9 mouse cellular contexts compared by ENCODE assay signal in the genomic region with DNA sequence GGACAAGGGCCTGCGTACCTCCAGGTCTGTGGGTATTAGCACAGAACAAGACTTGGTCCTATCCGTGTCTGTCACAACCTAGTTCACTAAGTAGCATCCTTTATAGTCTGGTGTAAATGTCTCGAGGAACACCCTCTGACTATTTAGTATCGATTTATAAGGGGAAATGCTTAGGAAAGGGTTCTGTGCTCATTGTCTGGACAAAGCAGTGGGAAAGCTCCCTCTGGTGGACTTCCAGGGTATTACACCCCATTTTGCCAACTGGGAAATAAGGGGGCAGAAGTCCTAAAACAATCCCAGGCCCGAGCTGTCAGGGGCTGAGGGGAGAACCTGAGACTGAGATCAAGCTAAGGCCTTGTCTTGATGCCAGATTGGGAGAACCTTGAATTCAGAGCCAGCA. TPM values are rescaled to one million over a fixed set of nuclear protein-coding genes. Genes with fewer than 3 reads are reported as not detected.
DNase-seq lines count a peak whose midpoint lies in the region; ATAC-seq and TF ChIP-seq lines count a peak whose summit lies in the region.
"Had no signal": no experiment of that assay in that cellular context is flagged by ENCODE, and none has a peak within 500 bp of the region (broad histone marks: within the 10 kb centered on the region; RNA-seq: fewer than 3 reads in every experiment).

No protein-coding gene starts in this region.

- no peak overlapping the region for H3K4me3 ChIP-seq in forebrain, embryonic 13.5 days
- no peak overlapping the region for H3K4me3 ChIP-seq in hindbrain, postnatal 0 days (ENCODE audit: low read length)
- no peak overlapping the region for H3K4me3 ChIP-seq in limb, embryonic 10.5 days
- H3K4me3 ChIP-seq: embryonic facial prominence, embryonic 15.5 days had no signal

- peak; percentile 66 to 83 for DNase-seq in left cerebral cortex, adult 18-20 months (ENCODE audit: low spot score in 2 of 2)
- no peak for DNase-seq in left cerebral cortex, adult 11 months (ENCODE audit: low spot score)
- peak; percentile 74 for DNase-seq in c-Kit-positive CD71-positive TER-119-positive erythroid progenitor cells, embryonic 14.5 days (ENCODE audit: low spot score)
- peak; percentile 88 for DNase-seq in hindbrain, postnatal 0 days (ENCODE audit: low spot score)
- DNase-seq in limb, embryonic 10.5 days (ENCODE audit: low spot score), result peak; percentile 87
- peak; percentile 85 for DNase-seq in naive thymus-derived CD4-positive, alpha-beta T cell, adult 2 months (ENCODE audit: low read depth)
- DNase-seq in splenic B cell, adult 2 months (ENCODE audit: low read depth, low spot score), result peak; percentile 78

- ATAC-seq in forebrain, embryonic 13.5 days, result peak; percentile 24; the same call in 1 of the 2 replicates
- peak; percentile 50; the same call in 1 of the 2 replicates for ATAC-seq in hindbrain, postnatal 0 days

- H3K4me2 ChIP-seq in forebrain, embryonic 13.5 days, result no peak overlapping the region
- no peak overlapping the region for H3K4me2 ChIP-seq in hindbrain, postnatal 0 days (ENCODE audit: low read depth, low read length)
- H3K4me2 ChIP-seq: embryonic facial prominence, embryonic 15.5 days had no signal

- 24% methylated on average over 5 of the region's 5 CpGs for WGBS in forebrain, embryonic 13.5 days
- WGBS in hindbrain, postnatal 0 days, result 23% methylated on average over 5 of the region's 5 CpGs
- WGBS in limb, embryonic 10.5 days, result 32% methylated on average over 5 of the region's 5 CpGs

- peak; percentile 99 for TF ChIP-seq CTCF in hindbrain, postnatal 0 days (IDR thresholded peaks at IDR 0.05; ENCODE audit: low read depth)

- H3K4me1 ChIP-seq in forebrain, embryonic 13.5 days, result no peaks in the 10 kb centered on the region
- no peaks in the 10 kb centered on the region for H3K4me1 ChIP-seq in hindbrain, postnatal 0 days (ENCODE audit: insufficient read depth, low read length)
- H3K4me1 ChIP-seq in limb, embryonic 10.5 days, result no peaks in the 10 kb centered on the region

- H3K9ac ChIP-seq in forebrain, embryonic 13.5 days, result no peak overlapping the region
- H3K9ac ChIP-seq in hindbrain, postnatal 0 days (replicated peaks; ENCODE audit: low read length), result no peak overlapping the region
- H3K9ac ChIP-seq: embryonic facial prominence, embryonic 15.5 days had no signal

- peaks cover 3% of the 10 kb centered on the region; the same call in 1 of the 2 replicates for H3K27me3 ChIP-seq in forebrain, embryonic 13.5 days
- H3K27me3 ChIP-seq in hindbrain, postnatal 0 days (ENCODE audit: insufficient read depth, low read length), result no peaks in the 10 kb centered on the region
- H3K27me3 ChIP-seq in limb, embryonic 10.5 days (ENCODE audit: low read depth, poor library complexity, severe bottlenecking), result no peaks in the 10 kb centered on the region
- no peaks in the 10 kb centered on the region for H3K27me3 ChIP-seq in splenic B cell, adult 2 months (ENCODE audit: control insufficient read depth, insufficient read depth, low read length, poor library complexity, severe bottlenecking)
- H3K27me3 ChIP-seq: embryonic facial prominence, embryonic 15.5 days had no signal

- H3K9me3 ChIP-seq in forebrain, embryonic 13.5 days (replicated peaks), result no peaks in the 10 kb centered on the region
- H3K9me3 ChIP-seq in hindbrain, postnatal 0 days (ENCODE audit: low read length), result no peaks in the 10 kb centered on the region
- no peaks in the 10 kb centered on the region for H3K9me3 ChIP-seq in limb, embryonic 10.5 days (replicated peaks)
- H3K9me3 ChIP-seq: embryonic facial prominence, embryonic 15.5 days had no signal

- H3K36me3 ChIP-seq in forebrain, embryonic 13.5 days (ENCODE audit: poor library complexity, severe bottlenecking), result peaks cover 35% of the 10 kb centered on the region
- H3K36me3 ChIP-seq in hindbrain, postnatal 0 days (ENCODE audit: insufficient read depth, low read length), result peaks cover 11% of the 10 kb centered on the region; the same call in 1 of the 2 replicates
- H3K36me3 ChIP-seq in limb, embryonic 10.5 days, result peaks cover 37% of the 10 kb centered on the region
- no peaks in the 10 kb centered on the region; the same call in 1 of the 2 replicates for H3K36me3 ChIP-seq in splenic B cell, adult 2 months (ENCODE audit: control insufficient read depth, insufficient read depth, low read length, poor library complexity, severe bottlenecking)

- no peak overlapping the region for H3K27ac ChIP-seq in forebrain, embryonic 13.5 days
- H3K27ac ChIP-seq in hindbrain, postnatal 0 days, result no peak overlapping the region
- no peak overlapping the region for H3K27ac ChIP-seq in limb, embryonic 10.5 days
- H3K27ac ChIP-seq: embryonic facial prominence, embryonic 15.5 days had no signal

RNA-seq across cellular contexts. Expression of a gene that starts 10.3 kb away (rescaled TPM):
- 100 to 1,000 TPM in 1 of 2 experiments, 10 to 100 TPM in 1; 88.7 to 103 TPM for total RNA-seq in left cerebral cortex, adult 18-20 months (2021)
- polyA plus RNA-seq in forebrain, embryonic 13.5 days (2015; fragmentation: Nextera tagmentation; extraction: Ambion mirVana), result 183 and 199 TPM in 2 replicates
- total RNA-seq in hindbrain, postnatal 0 days (2014; rRNA removed), result 193 and 194 TPM in 2 replicates
- 203 and 208 TPM in 2 replicates for polyA plus RNA-seq in hindbrain, postnatal 0 days (2015; fragmentation: Nextera tagmentation; extraction: Ambion mirVana)
- polyA plus RNA-seq in limb, embryonic 10.5 days (2016; fragmentation: Nextera tagmentation; extraction: Ambion mirVana), result 127 and 130 TPM in 2 replicates

RNA-seq across cellular contexts. Expression of a gene that starts 10.3 kb away (rescaled TPM):
- total RNA-seq in left cerebral cortex, adult 18-20 months (2021), result 1 to 10 TPM; 5.9 to 9.8 TPM
- 4.2 and 5.5 TPM in 2 replicates for polyA plus RNA-seq in forebrain, embryonic 13.5 days (2015; fragmentation: Nextera tagmentation; extraction: Ambion mirVana)
- total RNA-seq in hindbrain, postnatal 0 days (2014; rRNA removed), result 3.3 and 5.5 TPM in 2 replicates
- polyA plus RNA-seq in hindbrain, postnatal 0 days (2015; fragmentation: Nextera tagmentation; extraction: Ambion mirVana), result 8.0 and 8.3 TPM in 2 replicates
- 3.1 and 6.2 TPM in 2 replicates for polyA plus RNA-seq in limb, embryonic 10.5 days (2016; fragmentation: Nextera tagmentation; extraction: Ambion mirVana)

RNA-seq across cellular contexts. Expression of a gene that starts 16.2 kb away (rescaled TPM):
- total RNA-seq in left cerebral cortex, adult 18-20 months (2021), result not detected
- not detected in 2 replicates for polyA plus RNA-seq in forebrain, embryonic 13.5 days (2015; fragmentation: Nextera tagmentation; extraction: Ambion mirVana)
- 1.2 and 1.8 TPM in 2 replicates for total RNA-seq in hindbrain, postnatal 0 days (2014; rRNA removed)
- polyA plus RNA-seq in hindbrain, postnatal 0 days (2015; fragmentation: Nextera tagmentation; extraction: Ambion mirVana), result 0.84 and 1.0 TPM in 2 replicates
- 7.8 and 8.4 TPM in 2 replicates for polyA plus RNA-seq in limb, embryonic 10.5 days (2016; fragmentation: Nextera tagmentation; extraction: Ambion mirVana)

RNA-seq across cellular contexts. Expression of a gene that starts 22.4 kb away (rescaled TPM):
- 10 to 100 TPM; 94.7 to 98.6 TPM for total RNA-seq in left cerebral cortex, adult 18-20 months (2021)
- polyA plus RNA-seq in forebrain, embryonic 13.5 days (2015; fragmentation: Nextera tagmentation; extraction: Ambion mirVana), result 38.8 and 41.8 TPM in 2 replicates
- 56.1 and 91.8 TPM in 2 replicates for total RNA-seq in hindbrain, postnatal 0 days (2014; rRNA removed)
- 52.9 and 56.3 TPM in 2 replicates for polyA plus RNA-seq in hindbrain, postnatal 0 days (2015; fragmentation: Nextera tagmentation; extraction: Ambion mirVana)
- polyA plus RNA-seq in limb, embryonic 10.5 days (2016; fragmentation: Nextera tagmentation; extraction: Ambion mirVana), result 33.6 and 34.7 TPM in 2 replicates

RNA-seq across cellular contexts. Expression of a gene that starts 33.7 kb away (rescaled TPM):
- total RNA-seq in left cerebral cortex, adult 18-20 months (2021), result 10 to 100 TPM; 79.4 to 82.0 TPM
- 1.4 and 2.3 TPM in 2 replicates for polyA plus RNA-seq in forebrain, embryonic 13.5 days (2015; fragmentation: Nextera tagmentation; extraction: Ambion mirVana)
- 19.4 and 21.2 TPM in 2 replicates for total RNA-seq in hindbrain, postnatal 0 days (2014; rRNA removed)
- 13.4 and 15.8 TPM in 2 replicates for polyA plus RNA-seq in hindbrain, postnatal 0 days (2015; fragmentation: Nextera tagmentation; extraction: Ambion mirVana)
- polyA plus RNA-seq in limb, embryonic 10.5 days (2016; fragmentation: Nextera tagmentation; extraction: Ambion mirVana), result 0.75 and 1.6 TPM in 2 replicates
